Comparison of ENCODE assay signal across 14 mouse cellular contexts in the genomic region with DNA sequence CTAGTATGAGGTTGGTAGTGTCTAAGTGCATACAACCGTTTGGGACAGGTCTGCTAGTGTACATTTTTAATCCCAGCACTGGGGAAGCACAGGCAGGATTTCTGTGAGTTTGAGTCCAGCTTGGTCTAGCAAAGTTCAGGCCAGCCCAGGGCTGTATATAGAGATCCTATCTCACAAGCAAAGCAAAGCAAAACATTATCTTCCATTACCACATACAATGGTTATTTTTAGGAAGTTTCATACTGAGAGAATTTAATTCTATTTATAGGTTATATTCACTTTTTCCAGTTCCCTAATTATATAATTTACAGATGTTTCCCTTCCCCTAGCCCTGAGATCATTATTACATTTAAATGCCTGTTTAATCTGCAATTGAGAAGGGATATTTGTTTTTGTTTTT. TPM values are rescaled to one million over a fixed set of nuclear protein-coding genes. Genes with fewer than 3 reads are reported as not detected.
DNase-seq lines count a peak whose midpoint lies in the region; ATAC-seq lines count a peak whose summit lies in the region.
"Had no signal": no experiment of that assay in that cellular context is flagged by ENCODE, and none has a peak within 500 bp of the region (broad histone marks: within the 10 kb centered on the region; RNA-seq: fewer than 3 reads in every experiment).

No protein-coding gene starts in this region.

- H3K9ac ChIP-seq in hindbrain, embryonic 12.5 days = no peak overlapping the region
- H3K9ac ChIP-seq in hindbrain, embryonic 11.5 days (ENCODE audit: low read depth, low read length) = no peak overlapping the region
- H3K9ac ChIP-seq: forebrain, embryonic 12.5 days; heart, embryonic 12.5 days; liver, embryonic 13.5 days had no signal

- H3K36me3 ChIP-seq in hindbrain, embryonic 12.5 days = peaks cover 75% of the 10 kb centered on the region
- no peaks in the 10 kb centered on the region for H3K36me3 ChIP-seq in hindbrain, embryonic 11.5 days (ENCODE audit: control insufficient read depth, insufficient read depth, low read length)
- peaks cover 66% of the 10 kb centered on the region for H3K36me3 ChIP-seq in midbrain, embryonic 10.5 days
- H3K36me3 ChIP-seq: liver, embryonic 13.5 days had no signal

- no peak overlapping the region for H3K4me3 ChIP-seq in hindbrain, embryonic 12.5 days
- H3K4me3 ChIP-seq in hindbrain, embryonic 11.5 days (ENCODE audit: low read depth, low read length) = no peak overlapping the region
- H3K4me3 ChIP-seq in midbrain, embryonic 10.5 days = no peak overlapping the region
- H3K4me3 ChIP-seq: forebrain, embryonic 12.5 days; heart, adult 2 months; heart, embryonic 12.5 days; layer of hippocampus, adult 2 months; liver, embryonic 13.5 days; myocyte had no signal

- no peaks in the 10 kb centered on the region for H3K4me1 ChIP-seq in hindbrain, embryonic 12.5 days
- H3K4me1 ChIP-seq in hindbrain, embryonic 11.5 days (replicated peaks; ENCODE audit: control insufficient read depth, insufficient read depth, low read length) = no peaks in the 10 kb centered on the region
- no peaks in the 10 kb centered on the region for H3K4me1 ChIP-seq in midbrain, embryonic 10.5 days
- H3K4me1 ChIP-seq: forebrain, embryonic 12.5 days; liver, embryonic 13.5 days had no signal

- no peak overlapping the region for H3K27ac ChIP-seq in hindbrain, embryonic 12.5 days
- H3K27ac ChIP-seq in hindbrain, embryonic 11.5 days (ENCODE audit: low read depth, low read length) = no peak overlapping the region
- no peak overlapping the region for H3K27ac ChIP-seq in midbrain, embryonic 10.5 days (replicated peaks)
- H3K27ac ChIP-seq: forebrain, embryonic 12.5 days; heart, adult 2 months; liver, embryonic 13.5 days had no signal

- intact Hi-C loops in left cerebral cortex, postnatal 10 days (cut with DNase I) = no loop called here

- no peak overlapping the region for H3K4me2 ChIP-seq in hindbrain, embryonic 12.5 days (replicated peaks)
- H3K4me2 ChIP-seq in hindbrain, embryonic 11.5 days (replicated peaks; ENCODE audit: low read depth, low read length) = no peak overlapping the region
- H3K4me2 ChIP-seq: forebrain, embryonic 12.5 days; heart, embryonic 12.5 days; liver, embryonic 13.5 days; midbrain, embryonic 11.5 days had no signal

- no peaks in the 10 kb centered on the region for H3K9me3 ChIP-seq in hindbrain, embryonic 12.5 days (replicated peaks)
- no peaks in the 10 kb centered on the region for H3K9me3 ChIP-seq in hindbrain, embryonic 11.5 days (ENCODE audit: control insufficient read depth, low read length)
- H3K9me3 ChIP-seq in midbrain, embryonic 10.5 days (replicated peaks) = no peaks in the 10 kb centered on the region
- H3K9me3 ChIP-seq: forebrain, embryonic 12.5 days; heart, embryonic 12.5 days; liver, embryonic 13.5 days had no signal

- no peaks in the 10 kb centered on the region for H3K27me3 ChIP-seq in hindbrain, embryonic 12.5 days
- H3K27me3 ChIP-seq in hindbrain, embryonic 11.5 days (ENCODE audit: control insufficient read depth, insufficient read depth, low read length) = no peaks in the 10 kb centered on the region
- no peaks in the 10 kb centered on the region for H3K27me3 ChIP-seq in midbrain, embryonic 10.5 days (ENCODE audit: low read depth, poor library complexity, severe bottlenecking)
- H3K27me3 ChIP-seq: forebrain, embryonic 12.5 days; heart, embryonic 12.5 days; liver, embryonic 13.5 days had no signal

- no peak for DNase-seq in hindbrain, embryonic 11.5 days (ENCODE audit: low spot score)
- DNase-seq in midbrain, embryonic 10.5 days (ENCODE audit: low spot score) = no peak
- no peak for DNase-seq in left cerebral cortex, postnatal 10 days (ENCODE audit: extremely low spot score in 1 of 2, low spot score in 2 of 2)

- 79% methylated on average over 1 of the region's 1 CpGs for WGBS in hindbrain, embryonic 12.5 days
- 88% methylated on average over 1 of the region's 1 CpGs for WGBS in hindbrain, embryonic 11.5 days
- WGBS in midbrain, embryonic 10.5 days = 81% methylated on average over 1 of the region's 1 CpGs

- ATAC-seq in hindbrain, embryonic 12.5 days (ENCODE audit: low FRiP score) = 0 out of 2 replicates have a peak, but pooled peaks have one; percentile 1
- no peak for ATAC-seq in hindbrain, embryonic 11.5 days (ENCODE audit: low FRiP score)
- peak; percentile 14 for ATAC-seq in CD4-positive, CD25-positive, alpha-beta regulatory T cell, adult 4 months
- ATAC-seq in common myeloid progenitor, adult 5-6 weeks (replicated peaks; ENCODE audit: low read depth, poor library complexity, severe bottlenecking) = peak; percentile 60
- peak; percentile 59 for ATAC-seq in megakaryocyte, adult 5-6 weeks (ENCODE audit: poor library complexity, severe bottlenecking)

RNA-seq across cellular contexts. Expression of gene Kif3c, which starts 26.3 kb away (rescaled TPM):
- polyA plus RNA-seq in hindbrain, embryonic 12.5 days (2016; fragmentation: Nextera tagmentation; extraction: Ambion mirVana) = 64.2 and 64.8 TPM in 2 replicates
- 23.4 and 28.3 TPM in 2 replicates for polyA plus RNA-seq in hindbrain, embryonic 11.5 days (2014; fragmentation: Nextera tagmentation; extraction: Ambion mirVana)
- 1 to 10 TPM; 2.6 to 3.3 TPM for polyA plus RNA-seq in CD4-positive, CD25-positive, alpha-beta regulatory T cell, adult 4 months (2017; shearing (Covaris generic))
- 2.7 and 6.4 TPM in 2 replicates for total RNA-seq in common myeloid progenitor, adult 5-6 weeks (2017)
- total RNA-seq in megakaryocyte, adult 5-6 weeks (2015) = 1.8 and 2.5 TPM in 2 replicates
- total RNA-seq in megakaryocyte, adult 5-6 weeks (2017) = 1.8 and 1.9 TPM in 2 replicates
- polyA plus RNA-seq in midbrain, embryonic 10.5 days (2016; fragmentation: Nextera tagmentation; extraction: Ambion mirVana) = 19.9 and 28.5 TPM in 2 replicates
- 100 to 1,000 TPM; 211 to 214 TPM for total RNA-seq in left cerebral cortex, postnatal 10 days (2021)

RNA-seq across cellular contexts. Expression of gene Asxl2, which starts 35.4 kb away (rescaled TPM):
- 19.2 and 20.9 TPM in 2 replicates for polyA plus RNA-seq in hindbrain, embryonic 12.5 days (2016; fragmentation: Nextera tagmentation; extraction: Ambion mirVana)
- 13.2 and 21.3 TPM in 2 replicates for polyA plus RNA-seq in hindbrain, embryonic 11.5 days (2014; fragmentation: Nextera tagmentation; extraction: Ambion mirVana)
- polyA plus RNA-seq in CD4-positive, CD25-positive, alpha-beta regulatory T cell, adult 4 months (2017; shearing (Covaris generic)) = 10 to 100 TPM; 55.6 to 64.8 TPM
- total RNA-seq in common myeloid progenitor, adult 5-6 weeks (2017) = 36.7 and 47.4 TPM in 2 replicates
- 33.5 and 38.8 TPM in 2 replicates for total RNA-seq in megakaryocyte, adult 5-6 weeks (2015)
- 29.0 and 41.9 TPM in 2 replicates for total RNA-seq in megakaryocyte, adult 5-6 weeks (2017)
- 14.0 and 15.6 TPM in 2 replicates for polyA plus RNA-seq in midbrain, embryonic 10.5 days (2016; fragmentation: Nextera tagmentation; extraction: Ambion mirVana)
- 10 to 100 TPM; 24.5 to 26.2 TPM for total RNA-seq in left cerebral cortex, postnatal 10 days (2021)
